Mouse (Mus musculus): ENCODE data around the gene Tmem200c. TPM values are rescaled to one million over a fixed set of nuclear protein-coding genes. Genes with fewer than 3 reads are reported as not detected.

Tmem200c gene
- not detected in 2 replicates for total RNA-seq (2017)

DNA sequence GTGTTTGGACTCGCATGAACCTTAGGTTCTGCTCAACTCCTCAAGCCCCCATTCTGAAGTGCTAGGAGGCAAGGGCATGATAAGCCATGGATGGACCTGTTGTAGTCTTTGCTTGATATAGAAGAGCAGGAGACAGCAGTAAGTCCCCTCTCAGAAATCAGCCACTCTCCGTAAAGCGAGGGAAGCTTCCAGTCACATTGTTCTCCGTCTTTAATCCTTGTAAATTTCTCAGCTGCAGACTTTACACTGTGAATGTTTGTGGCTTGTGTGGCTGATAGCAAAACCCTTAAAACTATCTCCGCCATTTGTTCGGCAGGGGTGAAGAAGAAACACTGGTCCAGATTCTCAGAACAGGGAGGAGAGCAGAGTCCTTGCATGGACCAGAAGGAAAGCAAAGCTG, at the start of gene Tmem200c:
TSS of gene Tmem200c (plus strand) at position 301 of the 400 bp plus-strand sequence.
- no peak for ATAC-seq (replicated peaks in 1 of 2; ENCODE audit: insufficient read depth in 1 of 2, low FRiP score in 2 of 2, low TSS enrichment in 1 of 2, low read depth in 1 of 2, poor library complexity in 2 of 2, severe bottlenecking in 2 of 2)

DNA sequence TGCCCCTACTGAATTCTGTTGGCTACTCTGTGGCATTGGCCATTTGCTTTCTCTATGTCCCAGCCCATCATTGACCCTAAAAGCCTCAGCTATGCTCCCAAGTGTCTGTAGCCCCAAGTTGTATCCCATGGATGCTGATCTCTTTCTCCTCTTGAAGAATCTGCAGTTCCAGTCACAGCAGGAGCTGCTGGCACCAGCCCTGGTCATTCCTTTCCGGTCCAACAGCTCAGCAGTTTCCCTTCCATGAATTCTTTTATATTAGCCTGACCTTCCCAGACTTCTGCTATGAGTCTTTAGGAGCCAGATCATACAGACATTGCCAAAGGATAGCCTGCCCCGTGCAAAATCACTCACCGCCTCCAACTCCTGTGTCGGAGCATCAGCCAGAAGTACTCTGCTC, 32.7 kb upstream of the Tmem200c start:
- no peak for ATAC-seq (replicated peaks in 1 of 2; ENCODE audit: insufficient read depth in 1 of 2, low FRiP score in 2 of 2, low TSS enrichment in 1 of 2, low read depth in 1 of 2, poor library complexity in 2 of 2, severe bottlenecking in 2 of 2)

DNA sequence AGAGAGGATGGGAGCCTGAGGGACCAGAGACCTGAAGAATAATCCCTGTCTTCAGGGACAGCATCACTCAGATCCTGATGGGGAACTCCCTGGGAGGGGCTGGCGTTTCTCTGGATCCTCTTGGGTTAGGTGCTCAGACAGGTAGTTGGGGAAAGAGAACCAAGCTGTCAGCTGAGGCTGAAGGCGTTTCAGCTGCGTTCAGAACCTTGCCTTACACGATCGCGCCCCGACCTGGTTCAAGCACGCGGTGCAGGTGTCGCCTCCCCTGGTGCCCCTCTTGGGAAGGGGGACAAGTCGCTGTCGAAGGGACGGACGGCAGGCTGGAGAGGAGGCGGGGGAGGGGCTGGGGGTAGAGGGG, 10.2 kb downstream of the Tmem200c start:
- ATAC-seq (replicated peaks in 1 of 2; ENCODE audit: insufficient read depth in 1 of 2, low FRiP score in 2 of 2, low TSS enrichment in 1 of 2, low read depth in 1 of 2, poor library complexity in 2 of 2, severe bottlenecking in 2 of 2) = no peak; a peak in 1 of 4 replicates

DNA sequence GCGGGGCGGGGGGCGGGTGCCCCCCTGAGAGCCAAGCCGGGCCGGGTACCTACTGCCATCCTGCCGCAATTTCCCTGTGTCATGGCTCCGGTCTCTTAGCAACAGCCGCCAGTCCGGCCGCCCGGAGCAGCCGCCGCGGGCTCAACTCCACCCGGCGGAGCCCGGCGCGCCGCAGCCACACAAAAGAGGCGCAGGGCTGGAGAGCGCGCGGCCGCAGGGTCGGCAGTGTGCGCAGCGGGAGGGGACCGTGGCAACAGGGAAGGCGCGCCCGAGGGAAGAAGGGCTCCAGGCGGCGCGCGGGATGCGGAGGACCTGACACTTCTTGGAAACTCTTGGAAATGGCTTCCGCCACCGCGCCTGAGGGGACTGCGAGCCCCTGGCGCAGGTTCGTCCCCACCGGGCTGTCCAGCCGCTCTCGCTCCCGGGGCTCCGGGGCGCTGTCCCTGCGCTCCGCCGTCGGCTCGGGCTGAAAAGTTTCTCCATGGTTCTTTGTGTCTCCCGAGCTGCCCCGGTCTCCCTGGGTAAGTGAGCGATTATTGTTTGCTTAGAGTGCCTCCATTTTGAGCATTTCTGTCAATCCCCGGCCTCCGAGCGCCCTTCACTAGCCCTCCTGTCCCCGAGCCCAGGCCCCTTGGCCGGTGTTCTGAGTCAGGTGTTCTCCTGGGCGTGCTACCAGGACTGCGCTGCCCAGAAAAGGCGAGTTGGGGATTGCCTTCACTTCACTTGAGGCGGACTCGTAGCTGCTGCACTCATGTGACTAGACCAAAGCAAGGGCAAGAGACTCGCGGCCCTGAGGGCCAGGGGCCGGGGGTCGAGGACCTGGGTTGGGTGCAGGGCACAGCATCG, 10.8 kb downstream of the Tmem200c start:
- no peak; a peak in 1 of 4 replicates for ATAC-seq (replicated peaks in 1 of 2; ENCODE audit: insufficient read depth in 1 of 2, low FRiP score in 2 of 2, low TSS enrichment in 1 of 2, low read depth in 1 of 2, poor library complexity in 2 of 2, severe bottlenecking in 2 of 2)

DNA sequence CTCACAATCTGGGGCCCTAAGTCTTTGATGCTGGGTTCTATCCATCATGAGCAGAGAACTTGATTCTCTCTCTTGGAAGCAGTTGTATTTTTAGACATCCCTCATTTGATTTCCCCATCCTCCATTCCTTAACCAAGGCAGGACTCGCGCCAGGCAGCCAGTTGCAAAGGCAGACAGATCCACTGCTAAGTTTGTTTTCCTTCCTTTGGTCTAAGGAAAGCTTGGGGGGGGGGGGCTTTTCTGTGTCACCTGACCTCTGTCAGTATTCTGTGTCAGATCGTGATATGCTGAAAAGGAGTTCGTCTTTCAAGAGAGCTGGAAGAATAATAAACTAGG, 11.4 kb downstream of the Tmem200c start:
- ATAC-seq (replicated peaks in 1 of 2; ENCODE audit: insufficient read depth in 1 of 2, low FRiP score in 2 of 2, low TSS enrichment in 1 of 2, low read depth in 1 of 2, poor library complexity in 2 of 2, severe bottlenecking in 2 of 2) = no peak

DNA sequence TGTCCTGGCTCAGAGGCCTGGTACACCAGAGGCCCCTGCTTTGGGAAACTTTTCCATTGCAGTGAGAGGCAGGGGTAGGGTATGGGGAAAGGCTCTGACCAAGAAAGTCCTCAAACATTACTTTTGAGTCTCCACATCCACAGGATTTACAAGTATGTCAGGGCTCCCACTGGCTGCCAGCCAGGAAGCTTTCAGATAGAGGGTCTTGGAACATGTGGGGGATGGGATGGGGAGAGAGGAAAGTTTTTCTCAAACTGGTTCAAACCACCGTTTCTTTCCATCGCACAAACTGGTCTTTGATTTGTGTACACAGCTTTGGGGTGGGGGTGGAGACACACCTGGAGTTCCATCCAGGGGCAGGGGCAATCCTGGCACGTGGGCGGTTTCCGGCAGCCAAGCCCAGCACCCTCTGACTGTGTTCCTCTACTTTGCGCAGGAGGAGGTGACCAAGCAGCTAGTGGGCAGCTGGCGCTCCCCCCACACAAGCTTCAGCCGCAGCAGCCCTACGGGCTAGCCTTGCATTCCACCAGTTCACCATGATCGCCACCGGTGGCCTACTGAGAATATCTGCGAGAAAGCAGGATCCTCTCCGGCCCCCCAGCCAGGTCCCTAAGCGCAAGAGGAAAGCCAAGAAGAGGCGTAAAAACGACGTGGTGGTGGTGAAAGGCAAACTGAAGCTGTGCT, 13.6 kb downstream of the Tmem200c start:
- ATAC-seq (replicated peaks in 1 of 2; ENCODE audit: insufficient read depth in 1 of 2, low FRiP score in 2 of 2, low TSS enrichment in 1 of 2, low read depth in 1 of 2, poor library complexity in 2 of 2, severe bottlenecking in 2 of 2) = no peak

DNA sequence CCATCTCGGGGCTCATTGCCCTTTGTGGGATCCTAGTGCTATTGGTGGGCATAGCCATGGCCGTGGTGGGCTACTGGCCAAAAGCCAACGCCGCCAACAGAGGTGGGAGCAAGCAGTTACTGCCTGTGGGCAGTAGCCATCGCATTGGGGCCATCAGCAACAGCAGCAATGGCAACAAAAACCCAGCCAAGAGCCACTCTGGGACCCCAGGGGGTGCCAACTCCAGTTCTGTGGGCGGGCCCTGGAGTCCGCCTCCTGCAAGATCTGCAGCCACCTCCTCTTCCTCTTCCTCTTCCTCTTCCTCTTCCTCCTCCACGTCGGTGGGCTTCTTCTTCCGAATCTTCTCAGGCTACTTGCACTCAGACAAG, 14.1 kb downstream of the Tmem200c start:
- no peak for ATAC-seq (replicated peaks in 1 of 2; ENCODE audit: insufficient read depth in 1 of 2, low FRiP score in 2 of 2, low TSS enrichment in 1 of 2, low read depth in 1 of 2, poor library complexity in 2 of 2, severe bottlenecking in 2 of 2)

DNA sequence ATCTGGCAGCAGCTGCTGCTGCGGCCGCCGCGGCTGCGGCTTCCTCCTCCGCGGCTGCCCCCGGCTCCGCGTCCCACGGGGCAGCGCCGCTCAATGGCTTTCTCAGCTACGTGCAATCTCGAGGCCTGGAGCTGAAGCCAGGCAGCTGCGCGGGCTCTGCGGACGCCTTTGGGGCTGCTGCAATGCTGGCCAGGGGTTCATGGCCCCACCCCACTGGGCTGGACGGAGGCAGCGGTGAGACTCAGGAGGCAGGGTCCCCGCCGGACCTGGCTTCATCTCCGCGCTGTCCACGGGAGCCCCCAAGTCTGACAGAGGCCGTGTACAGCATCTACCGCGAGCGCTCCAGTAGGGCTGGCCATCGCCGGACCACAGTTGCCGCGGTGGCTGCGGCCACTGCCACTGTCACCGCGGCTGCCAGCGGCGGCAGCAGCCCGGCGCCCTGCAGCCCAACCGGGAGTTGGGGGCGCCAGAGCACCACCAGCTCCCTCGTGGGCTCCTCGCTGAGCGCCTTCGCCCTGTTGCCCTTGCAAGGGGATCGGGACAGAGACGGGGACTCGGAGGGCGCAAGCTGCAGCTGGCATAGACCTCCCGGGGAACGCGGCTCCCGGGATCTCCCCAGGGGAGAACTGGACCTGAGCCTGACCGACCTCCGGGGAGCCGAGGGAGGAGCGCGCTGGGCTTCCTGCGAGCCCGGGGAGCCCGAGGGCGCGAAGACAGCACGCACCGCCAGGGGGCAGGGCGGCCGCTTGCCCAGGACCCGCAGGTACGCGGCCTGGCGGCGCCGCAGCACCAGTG, 14.9 kb downstream of the Tmem200c start:
- peak; percentile 55 to 57; a peak in 3 of 4 replicates for ATAC-seq (replicated peaks in 1 of 2; ENCODE audit: insufficient read depth in 1 of 2, low FRiP score in 2 of 2, low TSS enrichment in 1 of 2, low read depth in 1 of 2, poor library complexity in 2 of 2, severe bottlenecking in 2 of 2)

DNA sequence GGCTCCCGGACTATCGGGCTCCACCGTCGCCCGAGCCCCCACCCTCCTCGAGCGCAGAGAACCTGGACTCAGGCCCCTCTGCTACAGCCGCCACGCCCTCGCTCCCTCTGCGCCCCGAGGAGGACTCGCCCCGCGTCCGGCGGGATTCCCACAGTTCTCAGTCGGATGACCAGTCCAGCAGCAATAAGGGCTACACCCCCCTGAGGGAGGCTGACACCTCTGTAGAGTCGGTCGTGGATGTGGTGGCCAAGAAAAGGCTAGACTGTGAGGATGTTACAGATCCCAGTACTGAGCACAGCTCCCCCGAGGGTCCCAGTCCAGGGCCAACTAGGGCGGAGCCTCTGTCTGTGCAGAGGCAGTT, 15.4 kb downstream of the Tmem200c start:
- ATAC-seq (replicated peaks in 1 of 2; ENCODE audit: insufficient read depth in 1 of 2, low FRiP score in 2 of 2, low TSS enrichment in 1 of 2, low read depth in 1 of 2, poor library complexity in 2 of 2, severe bottlenecking in 2 of 2) = 0 out of 4 replicates have a peak, but pooled peaks of 1 of the 2 experiments have one; percentile 12

DNA sequence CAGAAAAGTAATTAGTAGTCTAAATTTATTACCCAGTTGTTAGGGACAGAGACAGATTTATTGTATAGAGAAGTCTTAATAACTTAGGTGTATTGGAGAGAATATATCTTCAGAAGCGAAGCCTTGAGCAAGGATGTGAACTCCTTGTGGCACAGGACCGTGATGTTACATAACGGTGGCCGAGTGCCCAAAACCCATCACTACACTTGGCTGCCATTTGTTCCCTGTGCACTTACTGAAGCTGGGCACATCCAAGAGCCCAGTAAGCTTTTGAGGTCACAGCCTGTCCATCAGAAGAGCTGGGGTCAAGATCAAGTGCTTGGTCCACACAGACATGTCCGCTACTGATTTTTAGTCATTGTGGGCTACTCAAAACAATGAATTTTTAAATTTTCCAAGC, 19.5 kb downstream of the Tmem200c start:
- no peak for ATAC-seq (replicated peaks in 1 of 2; ENCODE audit: insufficient read depth in 1 of 2, low FRiP score in 2 of 2, low TSS enrichment in 1 of 2, low read depth in 1 of 2, poor library complexity in 2 of 2, severe bottlenecking in 2 of 2)

DNA sequence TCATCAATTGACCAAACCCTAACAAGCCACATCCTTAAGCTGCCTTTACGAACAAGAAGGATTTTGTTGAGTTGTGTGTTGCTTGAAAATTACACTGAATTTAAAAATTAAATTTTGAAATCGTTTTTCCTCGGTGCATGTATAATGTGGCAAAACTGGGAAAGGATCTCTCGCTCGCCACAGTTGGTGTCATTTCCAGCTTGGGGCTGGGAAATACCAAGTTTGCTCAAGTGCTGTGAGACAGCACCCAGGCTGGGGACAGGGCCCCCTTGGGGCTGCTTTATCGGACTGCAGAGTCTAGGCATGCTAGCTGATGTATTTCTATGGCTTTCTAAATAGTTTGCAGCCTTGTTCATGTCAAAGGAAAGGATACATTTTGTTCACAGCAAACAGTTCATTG, 22.3 kb downstream of the Tmem200c start:
- ATAC-seq (replicated peaks in 1 of 2; ENCODE audit: insufficient read depth in 1 of 2, low FRiP score in 2 of 2, low TSS enrichment in 1 of 2, low read depth in 1 of 2, poor library complexity in 2 of 2, severe bottlenecking in 2 of 2) = no peak

DNA sequence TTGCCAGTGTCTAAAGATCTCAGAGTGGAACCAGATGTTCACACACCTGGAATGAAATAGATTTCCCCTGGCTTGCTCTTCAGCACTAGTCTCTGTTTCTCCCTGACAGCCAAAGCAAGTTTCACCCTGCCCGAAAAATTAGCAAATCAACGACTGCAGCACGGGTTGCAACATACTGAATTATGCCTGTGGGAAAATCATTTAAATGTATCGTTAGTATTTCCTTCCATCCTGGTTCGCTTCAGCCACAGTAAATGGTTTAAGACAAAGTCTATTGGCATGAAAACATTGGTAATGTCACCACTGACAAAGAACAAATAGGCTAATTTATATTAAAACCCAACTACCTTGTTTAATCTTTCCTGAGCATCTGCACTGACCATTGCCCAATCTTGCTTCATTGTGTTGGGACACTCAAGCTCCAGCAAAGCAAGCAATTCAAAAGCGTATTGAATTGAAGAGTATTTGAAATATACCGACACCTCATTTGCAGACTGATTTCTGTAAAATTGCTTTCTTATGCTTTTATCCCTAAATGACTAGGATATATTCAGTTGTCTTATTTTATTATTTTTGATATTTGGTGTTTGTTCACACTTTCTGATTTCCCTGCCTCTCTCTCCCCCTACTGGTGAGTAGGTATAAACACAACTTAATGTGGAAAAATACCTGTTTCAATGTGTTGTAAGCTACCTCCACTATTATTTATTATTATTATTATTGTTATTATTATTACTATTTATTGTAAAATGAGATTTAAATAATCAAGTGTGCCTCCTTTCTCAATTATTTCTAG, 25.9 kb downstream of the Tmem200c start:
- no peak for ATAC-seq (replicated peaks in 1 of 2; ENCODE audit: insufficient read depth in 1 of 2, low FRiP score in 2 of 2, low TSS enrichment in 1 of 2, low read depth in 1 of 2, poor library complexity in 2 of 2, severe bottlenecking in 2 of 2)

DNA sequence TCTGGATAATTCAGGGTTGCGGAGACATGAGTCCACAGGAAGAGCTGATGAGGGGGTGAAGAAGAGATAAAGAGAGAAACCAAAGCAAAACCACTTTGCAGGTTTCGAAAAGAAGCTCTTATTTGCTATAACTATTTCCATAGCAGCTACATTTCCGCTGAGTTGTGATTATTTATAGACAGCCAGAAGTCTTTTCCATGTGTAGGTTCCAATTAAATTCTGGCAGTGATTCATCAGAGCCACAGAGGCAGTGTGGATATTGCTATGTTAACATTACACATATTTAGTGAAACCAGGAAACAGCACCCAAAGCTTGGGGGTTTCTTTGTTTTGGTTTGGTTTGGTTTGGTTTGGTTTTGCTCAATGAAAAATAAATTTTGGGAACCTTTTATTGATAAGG, 37.8 kb downstream of the Tmem200c start:
- no peak for ATAC-seq (replicated peaks in 1 of 2; ENCODE audit: insufficient read depth in 1 of 2, low FRiP score in 2 of 2, low TSS enrichment in 1 of 2, low read depth in 1 of 2, poor library complexity in 2 of 2, severe bottlenecking in 2 of 2)

DNA sequence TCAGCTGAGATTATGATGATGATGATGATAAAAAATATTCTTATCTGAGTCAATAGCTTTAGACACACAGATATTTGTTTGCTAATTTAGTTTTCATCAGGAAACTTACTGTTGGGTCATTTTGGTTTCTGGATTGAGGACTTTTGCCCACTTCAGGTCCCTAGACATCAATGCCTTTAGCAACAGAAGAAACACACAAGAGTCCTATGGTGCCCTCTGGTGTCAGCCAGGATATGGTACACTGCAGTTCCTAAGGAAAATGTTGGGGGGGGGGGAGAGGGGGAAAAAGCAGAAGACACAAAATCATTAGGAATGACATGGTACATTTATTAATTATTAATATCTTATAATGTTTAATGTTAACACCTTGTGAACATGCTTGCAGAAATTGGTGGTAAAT, 42.0 kb downstream of the Tmem200c start:
- no peak for ATAC-seq (replicated peaks in 1 of 2; ENCODE audit: insufficient read depth in 1 of 2, low FRiP score in 2 of 2, low TSS enrichment in 1 of 2, low read depth in 1 of 2, poor library complexity in 2 of 2, severe bottlenecking in 2 of 2)

DNA sequence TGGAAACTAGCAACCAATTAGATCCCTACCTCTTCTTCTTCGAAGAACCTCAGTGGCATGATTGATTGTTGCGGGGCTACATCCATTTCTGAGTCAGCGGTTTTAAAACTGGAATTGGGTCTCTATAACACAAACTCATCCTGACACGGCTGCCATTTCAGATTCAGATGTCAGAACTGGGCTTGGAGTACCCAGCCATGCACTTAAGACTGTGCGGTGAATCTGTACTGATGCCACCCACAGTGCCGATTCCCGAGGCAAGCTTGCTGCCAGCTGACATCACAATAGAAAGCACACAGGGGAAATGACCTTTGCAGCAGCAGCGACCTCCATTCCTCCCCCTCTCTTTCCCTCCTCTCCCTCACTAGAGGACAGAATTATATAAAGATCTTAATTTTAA, 47.6 kb downstream of the Tmem200c start:
- ATAC-seq (replicated peaks in 1 of 2; ENCODE audit: insufficient read depth in 1 of 2, low FRiP score in 2 of 2, low TSS enrichment in 1 of 2, low read depth in 1 of 2, poor library complexity in 2 of 2, severe bottlenecking in 2 of 2) = no peak

DNA sequence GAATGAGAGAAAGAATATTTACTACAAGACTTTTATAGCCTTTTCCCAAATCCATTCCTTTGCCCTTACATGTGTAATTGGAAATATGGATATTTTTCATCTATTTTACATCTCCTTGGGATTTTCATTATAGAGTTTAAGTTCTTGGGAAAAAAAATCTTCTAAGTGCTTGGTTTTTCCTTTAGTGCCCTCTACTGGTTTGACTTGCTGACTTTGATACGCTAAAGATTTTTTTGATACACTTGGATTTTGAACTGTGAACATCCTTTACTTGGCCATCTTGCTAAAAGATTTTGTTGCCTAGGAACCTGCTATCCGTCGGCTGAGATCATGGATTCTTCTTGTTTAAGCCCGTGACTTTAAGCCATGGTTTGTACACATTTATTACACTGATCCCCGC, 48.8 kb downstream of the Tmem200c start:
- no peak for ATAC-seq (replicated peaks in 1 of 2; ENCODE audit: insufficient read depth in 1 of 2, low FRiP score in 2 of 2, low TSS enrichment in 1 of 2, low read depth in 1 of 2, poor library complexity in 2 of 2, severe bottlenecking in 2 of 2)

DNA sequence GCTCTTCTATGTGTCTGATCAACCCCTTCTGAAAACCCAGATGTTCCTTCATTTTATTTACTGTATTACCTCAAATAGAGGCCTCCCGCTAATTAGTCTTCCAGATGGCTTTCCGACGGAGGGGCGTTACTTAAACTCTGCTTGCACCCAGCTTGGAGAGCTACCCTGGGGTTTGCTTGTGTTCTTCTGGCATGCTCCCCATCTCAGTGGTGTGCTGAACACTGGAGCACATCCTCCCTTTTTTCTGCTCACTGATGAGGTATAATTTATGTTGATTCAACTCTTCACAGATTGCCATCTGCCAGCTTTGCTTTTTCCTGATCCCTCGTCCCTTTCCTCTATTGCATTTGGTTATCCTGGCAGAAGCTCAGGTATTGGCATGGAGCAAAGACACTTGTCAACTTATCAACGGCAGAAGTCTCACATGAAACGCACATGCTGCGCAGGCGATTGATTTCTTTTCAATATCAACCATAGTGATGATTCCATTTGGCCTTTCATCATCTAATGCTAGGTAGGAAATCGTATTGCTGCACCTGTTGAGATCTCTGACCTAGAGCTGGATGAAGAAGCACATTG, 49.6 kb downstream of the Tmem200c start:
- no peak for ATAC-seq (replicated peaks in 1 of 2; ENCODE audit: insufficient read depth in 1 of 2, low FRiP score in 2 of 2, low TSS enrichment in 1 of 2, low read depth in 1 of 2, poor library complexity in 2 of 2, severe bottlenecking in 2 of 2)

All from hematopoietic stem cell, adult 5-6 weeks (primary cell).